13 mouse cellular contexts compared by ENCODE assay signal in genomic region chr9:43394204-43394603, GRCm38 (mm10).
DNase-seq lines count a peak whose midpoint lies in the region; ATAC-seq and TF ChIP-seq lines count a peak whose summit lies in the region.
"Had no signal": no experiment of that assay in that cellular context is flagged by ENCODE, and none has a peak within 500 bp of the region (broad histone marks: within the 10 kb centered on the region; RNA-seq: fewer than 3 reads in every experiment).

No protein-coding gene starts in this region.

- no peak for TF ChIP-seq CTCF in gastrocnemius, adult 2 months (IDR thresholded peaks at IDR 0.05)

- H3K9me3 ChIP-seq in embryonic facial prominence, embryonic 14.5 days (ENCODE audit: control insufficient read depth, low read length) = 0 out of 2 replicates have a peak, but pooled peaks cover 3% of the 10 kb centered on the region
- H3K9me3 ChIP-seq: intestine, embryonic 15.5 days had no signal

- H3K27me3 ChIP-seq in embryonic facial prominence, embryonic 14.5 days (replicated peaks; ENCODE audit: control insufficient read depth, insufficient read depth, low read length) = no peaks in the 10 kb centered on the region
- H3K27me3 ChIP-seq: intestine, embryonic 15.5 days had no signal

- H3K4me1 ChIP-seq in embryonic facial prominence, embryonic 14.5 days (ENCODE audit: control insufficient read depth, insufficient read depth, low read length) = no peaks in the 10 kb centered on the region
- H3K4me1 ChIP-seq: intestine, embryonic 15.5 days had no signal

- H3K4me3 ChIP-seq in embryonic facial prominence, embryonic 14.5 days (ENCODE audit: low read depth, low read length) = no peak overlapping the region
- H3K4me3 ChIP-seq in gastrocnemius, adult 2 months = no peak overlapping the region
- H3K4me3 ChIP-seq: heart, adult 2 months; intestine, embryonic 15.5 days had no signal

- 29% methylated on average over 5 of the region's 5 CpGs for WGBS in embryonic facial prominence, embryonic 14.5 days

- no peak overlapping the region for H3K27ac ChIP-seq in embryonic facial prominence, embryonic 14.5 days (replicated peaks; ENCODE audit: low read depth, low read length)
- H3K27ac ChIP-seq in gastrocnemius, adult 2 months = no peak overlapping the region
- H3K27ac ChIP-seq: heart, adult 2 months; intestine, embryonic 15.5 days had no signal

- intact Hi-C loops in heart, postnatal 10 days (cut with DNase I) = no loop called here
- intact Hi-C loops in heart, postnatal 25 days (cut with DNase I) = no loop called here
- intact Hi-C loops in gastrocnemius, adult 2 months (cut with DNase I) = no loop called here

- peak; percentile 57 for ATAC-seq in embryonic facial prominence, embryonic 14.5 days (ENCODE audit: low read depth)
- ATAC-seq: intestine, embryonic 15.5 days had no signal

- DNase-seq in heart, postnatal 10 days = peak; percentile 5 to 6
- DNase-seq in heart, postnatal 25 days (ENCODE audit: low spot score) = no peak
- DNase-seq in left cerebral cortex, adult 9 months (ENCODE audit: low spot score in 2 of 2) = peak; percentile 4 to 9
- no peak for DNase-seq in left cerebral cortex, adult 18-20 months (ENCODE audit: low spot score in 2 of 2)
- peak; percentile 65 for DNase-seq in brain, adult 2 months (ENCODE audit: low read depth, low spot score)
- DNase-seq in embryonic facial prominence, embryonic 14.5 days (ENCODE audit: low spot score) = peak; percentile 78
- no peak for DNase-seq in gastrocnemius, adult 2 months
- DNase-seq: adrenal gland, postnatal 10 days; liver; lung, postnatal 14 days; thymus, adult 18-20 months had no signal

- no peaks in the 10 kb centered on the region for H3K36me3 ChIP-seq in embryonic facial prominence, embryonic 14.5 days (ENCODE audit: control insufficient read depth, insufficient read depth, low read length)
- H3K36me3 ChIP-seq: intestine, embryonic 15.5 days had no signal

- H3K4me2 ChIP-seq in embryonic facial prominence, embryonic 14.5 days (ENCODE audit: low read depth, low read length) = no peak overlapping the region
- H3K4me2 ChIP-seq: intestine, embryonic 15.5 days had no signal

- no peak overlapping the region for H3K9ac ChIP-seq in embryonic facial prominence, embryonic 14.5 days (ENCODE audit: low read depth, low read length)
- H3K9ac ChIP-seq: intestine, embryonic 15.5 days had no signal

Comparison
In these comparisons a context has a peak if more than half of its experiments do, and no peak if none do; other contexts are left out.
1. DNase-seq: peak in heart, postnatal 10 days (2 of 2), left cerebral cortex, adult 9 months (2 of 2), brain, adult 2 months (single experiment) and embryonic facial prominence, embryonic 14.5 days (single experiment); none in heart, postnatal 25 days (single experiment), left cerebral cortex, adult 18-20 months (0 of 2) and gastrocnemius, adult 2 months (single experiment).